Mouse (Mus musculus): ENCODE measurements around the gene Anapc15. TPM values are rescaled to one million over a fixed set of nuclear protein-coding genes. Genes with fewer than 3 reads are reported as not detected.

Anapc15 gene
- polyA plus RNA-seq, 1 experiment: 70.7 TPM

GRCm38 (mm10) chr7:101906287-101906681 lies 42.8 kb downstream of the Anapc15 start, which contains the start of gene Tomt:
Gene Tomt, minus strand, starts transcription at chr7:101906359.
- Histone ChIP-seq H3K4me1 (ENCODE audit: control insufficient read depth, insufficient read depth, low read length) (no peaks in the 10 kb centered on the region), H3K4me3 (ENCODE audit: low read depth, low read length) (peak within 1 kb of the TSS; percentile 95), H3K9ac (ENCODE audit: low read depth, poor library complexity, severe bottlenecking) (peak within 1 kb of the TSS; percentile 84), H3K27me3 (ENCODE audit: control insufficient read depth, insufficient read depth, low read length, poor library complexity, severe bottlenecking) (no peaks in the 10 kb centered on the region), H3K36me3 (ENCODE audit: control insufficient read depth, insufficient read depth, low read length, poor library complexity, severe bottlenecking) (0 out of 2 replicates have a peak, but pooled peaks cover 3% of the 10 kb centered on the region), H3K27ac (ENCODE audit: insufficient read depth, low read length) (peak within 1 kb of the TSS; percentile 66), H3K9me3 (replicated peaks; ENCODE audit: control insufficient read depth, insufficient read depth, low read length, poor library complexity, severe bottlenecking) (no peaks in the 10 kb centered on the region)
- TF ChIP-seq EP300 (IDR thresholded peaks at IDR 0.05; ENCODE audit: insufficient read depth, low read depth, low read length): no peak
- TF ChIP-seq POLR2A (IDR thresholded peaks at IDR 0.05; ENCODE audit: insufficient read depth, low read length): no peak
- no peak for TF ChIP-seq CTCF (IDR thresholded peaks at IDR 0.05; ENCODE audit: low read depth, low read length)

GRCm38 (mm10) chr7:101906696-101907095 lies 43.2 kb downstream of the Anapc15 start:
- H3K27me3 ChIP-seq (ENCODE audit: control insufficient read depth, insufficient read depth, low read length, poor library complexity, severe bottlenecking): no peaks in the 10 kb centered on the region
- peak overlapping the region; percentile 95 for H3K4me3 ChIP-seq (ENCODE audit: low read depth, low read length)
- H3K9me3 ChIP-seq (replicated peaks; ENCODE audit: control insufficient read depth, insufficient read depth, low read length, poor library complexity, severe bottlenecking): no peaks in the 10 kb centered on the region
- no peak for TF ChIP-seq CTCF (IDR thresholded peaks at IDR 0.05; ENCODE audit: low read depth, low read length)
- no peak for TF ChIP-seq POLR2A (IDR thresholded peaks at IDR 0.05; ENCODE audit: insufficient read depth, low read length)
- no peak for TF ChIP-seq EP300 (IDR thresholded peaks at IDR 0.05; ENCODE audit: insufficient read depth, low read depth, low read length)
- no peaks in the 10 kb centered on the region for H3K4me1 ChIP-seq (ENCODE audit: control insufficient read depth, insufficient read depth, low read length)
- H3K36me3 ChIP-seq (ENCODE audit: control insufficient read depth, insufficient read depth, low read length, poor library complexity, severe bottlenecking): 0 out of 2 replicates have a peak, but pooled peaks cover 4% of the 10 kb centered on the region
- peak overlapping the region; percentile 84 for H3K9ac ChIP-seq (ENCODE audit: low read depth, poor library complexity, severe bottlenecking)
- H3K27ac ChIP-seq (ENCODE audit: insufficient read depth, low read length): peak overlapping the region; percentile 36; the same call in 1 of the 2 replicates

DNA sequence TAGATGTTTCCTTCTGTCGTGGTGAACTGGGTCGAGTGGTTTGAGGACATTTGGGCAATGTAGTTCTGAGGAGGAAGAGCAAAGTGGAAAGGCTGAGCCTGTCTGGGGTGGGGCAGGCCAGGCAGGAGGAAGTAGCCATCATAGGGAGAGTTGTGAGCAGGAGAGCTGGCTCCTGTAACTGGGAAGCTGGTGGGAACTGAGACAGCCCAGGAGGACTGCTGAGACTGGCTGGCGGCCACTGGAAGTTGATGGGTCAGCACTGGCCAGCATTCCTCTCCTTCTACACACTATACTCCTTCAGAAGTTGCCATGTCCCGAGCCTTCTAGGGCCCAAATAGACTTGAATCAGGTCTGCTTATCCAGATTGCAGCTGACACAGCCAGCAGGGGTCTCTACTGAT lies 44.9 kb downstream of the Anapc15 start:
- Histone ChIP-seq H3K36me3 (ENCODE audit: control insufficient read depth, insufficient read depth, low read length, poor library complexity, severe bottlenecking) (peaks cover 6% of the 10 kb centered on the region; the same call in 1 of the 2 replicates), H3K4me3 (ENCODE audit: low read depth, low read length) (no peak overlapping the region)

GRCm38 (mm10) chr7:101910138-101910537 lies 46.6 kb downstream of the Anapc15 start:
- no peak overlapping the region for H3K27ac ChIP-seq (ENCODE audit: insufficient read depth, low read length)
- H3K27me3 ChIP-seq (ENCODE audit: control insufficient read depth, insufficient read depth, low read length, poor library complexity, severe bottlenecking): no peaks in the 10 kb centered on the region
- no peaks in the 10 kb centered on the region for H3K4me1 ChIP-seq (ENCODE audit: control insufficient read depth, insufficient read depth, low read length)
- TF ChIP-seq POLR2A (IDR thresholded peaks at IDR 0.05; ENCODE audit: insufficient read depth, low read length): no peak
- TF ChIP-seq EP300 (IDR thresholded peaks at IDR 0.05; ENCODE audit: insufficient read depth, low read depth, low read length): no peak
- no peak for TF ChIP-seq CTCF (IDR thresholded peaks at IDR 0.05; ENCODE audit: low read depth, low read length)
- H3K9me3 ChIP-seq (replicated peaks; ENCODE audit: control insufficient read depth, insufficient read depth, low read length, poor library complexity, severe bottlenecking): no peaks in the 10 kb centered on the region
- no peak overlapping the region for H3K4me3 ChIP-seq (ENCODE audit: low read depth, low read length)
- H3K9ac ChIP-seq (ENCODE audit: low read depth, poor library complexity, severe bottlenecking): no peak overlapping the region
- H3K36me3 ChIP-seq (ENCODE audit: control insufficient read depth, insufficient read depth, low read length, poor library complexity, severe bottlenecking): peaks cover 6% of the 10 kb centered on the region; the same call in 1 of the 2 replicates

More for the DNA sequence above, 44.9 kb downstream of the Anapc15 start:
- Histone ChIP-seq H3K4me1 (ENCODE audit: control insufficient read depth, insufficient read depth, low read length) (no peaks in the 10 kb centered on the region), H3K9me3 (replicated peaks; ENCODE audit: control insufficient read depth, insufficient read depth, low read length, poor library complexity, severe bottlenecking) (no peaks in the 10 kb centered on the region), H3K27ac (ENCODE audit: insufficient read depth, low read length) (no peak overlapping the region), H3K9ac (ENCODE audit: low read depth, poor library complexity, severe bottlenecking) (no peak overlapping the region), H3K27me3 (ENCODE audit: control insufficient read depth, insufficient read depth, low read length, poor library complexity, severe bottlenecking) (no peaks in the 10 kb centered on the region)
- no peak for TF ChIP-seq CTCF (IDR thresholded peaks at IDR 0.05; ENCODE audit: low read depth, low read length)
- TF ChIP-seq EP300 (IDR thresholded peaks at IDR 0.05; ENCODE audit: insufficient read depth, low read depth, low read length): no peak
- no peak for TF ChIP-seq POLR2A (IDR thresholded peaks at IDR 0.05; ENCODE audit: insufficient read depth, low read length)

DNA sequence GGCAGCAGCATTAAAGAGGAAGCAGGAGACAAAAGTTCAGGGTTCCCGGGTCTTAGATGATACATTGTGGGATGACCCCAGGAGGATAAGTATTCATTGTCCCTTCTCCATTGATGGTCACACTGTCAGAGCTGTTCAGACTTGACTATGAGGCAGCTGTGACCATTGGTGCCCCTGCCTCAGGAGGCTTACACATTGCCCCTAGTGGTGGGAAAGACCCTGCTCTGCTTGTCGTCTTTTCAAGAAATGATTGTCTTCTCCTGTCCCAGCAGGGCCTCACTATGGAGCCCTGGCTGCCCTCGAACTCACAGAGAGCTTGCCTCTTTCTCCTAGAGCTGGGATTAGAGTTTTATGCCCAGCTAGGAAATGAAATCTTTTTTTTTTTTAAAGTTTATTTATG lies 48.5 kb downstream of the Anapc15 start:
- no peaks in the 10 kb centered on the region for H3K4me1 ChIP-seq (ENCODE audit: control insufficient read depth, insufficient read depth, low read length)
- no peaks in the 10 kb centered on the region for H3K9me3 ChIP-seq (replicated peaks; ENCODE audit: control insufficient read depth, insufficient read depth, low read length, poor library complexity, severe bottlenecking)
- H3K36me3 ChIP-seq (ENCODE audit: control insufficient read depth, insufficient read depth, low read length, poor library complexity, severe bottlenecking): peaks cover 6% of the 10 kb centered on the region; the same call in 1 of the 2 replicates
- no peak overlapping the region for H3K4me3 ChIP-seq (ENCODE audit: low read depth, low read length)
- no peaks in the 10 kb centered on the region for H3K27me3 ChIP-seq (ENCODE audit: control insufficient read depth, insufficient read depth, low read length, poor library complexity, severe bottlenecking)
- H3K9ac ChIP-seq (ENCODE audit: low read depth, poor library complexity, severe bottlenecking): no peak overlapping the region
- no peak overlapping the region for H3K27ac ChIP-seq (ENCODE audit: insufficient read depth, low read length)
- no peak for TF ChIP-seq POLR2A (IDR thresholded peaks at IDR 0.05; ENCODE audit: insufficient read depth, low read length)
- no peak for TF ChIP-seq EP300 (IDR thresholded peaks at IDR 0.05; ENCODE audit: insufficient read depth, low read depth, low read length)
- peak; percentile 53 for TF ChIP-seq CTCF (IDR thresholded peaks at IDR 0.05; ENCODE audit: low read depth, low read length)

GRCm38 (mm10) chr7:101918071-101918470 lies 54.6 kb downstream of the Anapc15 start:
- Histone ChIP-seq H3K27me3 (ENCODE audit: control insufficient read depth, insufficient read depth, low read length, poor library complexity, severe bottlenecking) (no peaks in the 10 kb centered on the region), H3K4me3 (ENCODE audit: low read depth, low read length) (no peak overlapping the region), H3K36me3 (ENCODE audit: control insufficient read depth, insufficient read depth, low read length, poor library complexity, severe bottlenecking) (no peaks in the 10 kb centered on the region), H3K9me3 (replicated peaks; ENCODE audit: control insufficient read depth, insufficient read depth, low read length, poor library complexity, severe bottlenecking) (no peaks in the 10 kb centered on the region), H3K4me1 (ENCODE audit: control insufficient read depth, insufficient read depth, low read length) (no peaks in the 10 kb centered on the region), H3K27ac (ENCODE audit: insufficient read depth, low read length) (no peak overlapping the region), H3K9ac (ENCODE audit: low read depth, poor library complexity, severe bottlenecking) (no peak overlapping the region)
- TF ChIP-seq CTCF (IDR thresholded peaks at IDR 0.05; ENCODE audit: low read depth, low read length): peak; percentile 85
- TF ChIP-seq EP300 (IDR thresholded peaks at IDR 0.05; ENCODE audit: insufficient read depth, low read depth, low read length): no peak
- no peak for TF ChIP-seq POLR2A (IDR thresholded peaks at IDR 0.05; ENCODE audit: insufficient read depth, low read length)

Measured in ES-Bruce4 (cell line).